Mouse (Mus musculus) limb, embryonic 14.5 days (tissue): ENCODE data around the gene Serpine2. TPM values are rescaled to one million over a fixed set of nuclear protein-coding genes. Genes with fewer than 3 reads are reported as not detected.

ENCODE experiments used
- ATAC-seq: fragments of 200-750 bp; cut with Nextera tagmentation; 2 replicates; pipeline ENCODE4 v1.8.0; 2017; ENCODE audit warnings: low read depth, moderate number of reproducible peaks, moderate TSS enrichment; ENCODE audit not compliant: low FRiP score
- DNase-seq: peaks from one replicate; pipeline ENCODE4 v3.0.0-alpha.2; 2015; ENCODE audit warnings: low spot score
- H3K27ac ChIP-seq: fragments of 300-500 bp; sonication (generic); replicated peaks from 2 replicates; pipeline ENCODE4 v1.5.1; 2014; ENCODE audit warnings: low read depth, mild to moderate bottlenecking, low read length, moderate library complexity, mixed read lengths
- H3K27me3 ChIP-seq: fragments of 300-500 bp; sonication (generic); 2 replicates; pipeline ENCODE4 v1.6.1; 2014; ENCODE audit warnings: low read length, mixed read lengths; ENCODE audit not compliant: control insufficient read depth, insufficient read depth
- H3K36me3 ChIP-seq: fragments of 300-500 bp; sonication (generic); 2 replicates; pipeline ENCODE4 v1.6.1; 2014; ENCODE audit warnings: mild to moderate bottlenecking, low read length, moderate library complexity, mixed read lengths; ENCODE audit not compliant: control insufficient read depth, insufficient read depth
- H3K4me1 ChIP-seq: fragments of 300-500 bp; sonication (generic); 2 replicates; pipeline ENCODE4 v1.6.1; 2014; ENCODE audit warnings: antibody characterized with exemption, low read length, mixed read lengths; ENCODE audit not compliant: control insufficient read depth, insufficient read depth
- H3K4me2 ChIP-seq: fragments of 300-500 bp; sonication (generic); replicated peaks from 2 replicates; pipeline ENCODE4 v1.6.1; 2014; ENCODE audit warnings: low read depth, mild to moderate bottlenecking, low read length, moderate library complexity; ENCODE audit not compliant: severe bottlenecking
- H3K4me3 ChIP-seq: fragments of 300-500 bp; sonication (generic); replicated peaks from 2 replicates; pipeline ENCODE4 v1.5.1; 2014; ENCODE audit warnings: low read length
- H3K9ac ChIP-seq: fragments of 300-500 bp; sonication (generic); 2 replicates; pipeline ENCODE4 v1.6.1; 2014; ENCODE audit warnings: mild to moderate bottlenecking, low read depth, low read length, moderate library complexity; ENCODE audit not compliant: severe bottlenecking
- H3K9me3 ChIP-seq: fragments of 300-500 bp; sonication (generic); 2 replicates; pipeline ENCODE4 v1.6.1; 2016; ENCODE audit warnings: low read length; ENCODE audit not compliant: control insufficient read depth
- POLR2A ChIP-seq: fragments of 200-500 bp; IDR thresholded peaks from 2 replicates; pipeline ENCODE4 v1.8.0; 2012; ENCODE audit warnings: inconsistent platforms, mild to moderate bottlenecking, moderate library complexity, borderline replicate concordance; ENCODE audit not compliant: insufficient read depth, insufficient read length; ENCODE audit errors: extremely low read depth
- WGBS: fragments of 180-500 bp; shearing (Covaris S2); extraction: QIAGEN DNeasy Blood & Tissue Kit; methylation state at CpG from one replicate; pipeline ENCODE4 v1.1.7; 2014; 5-methylcytosine and 5-hydroxymethylcytosine counted together
- polyA plus RNA-seq, 2 experiments: library from polyadenylated mRNA; depleted of rRNA in 1 of 2; stranded (reverse) in 1 of 2; unstranded in 1 of 2; fragments of >200 nt; fragmentation: Nextera tagmentation in 1 of 2; extraction: Ambion mirVana in 1 of 2; gene quantifications; 2 replicates each; pipeline versions ENCODE4 v1.2.1 to v1.2.3; 2012 to 2014

The Serpine2 gene
- polyA plus RNA-seq, 2 experiments: 107 to 159 TPM

GRCm38 (mm10) chr1:79874741-79875140 is 13.8 kb upstream of the Serpine2 start:
- no peak for TF ChIP-seq POLR2A
- Histone ChIP-seq H3K9ac (no peak overlapping the region), H3K4me2 (no peak overlapping the region), H3K27ac (no peak overlapping the region), H3K4me3 (no peak overlapping the region), H3K4me1 (no peaks in the 10 kb centered on the region), H3K27me3 (no peaks in the 10 kb centered on the region), H3K9me3 (no peaks in the 10 kb centered on the region), H3K36me3 (no peaks in the 10 kb centered on the region)
- DNase-seq: no peak
- ATAC-seq: no peak
- WGBS: 70% methylated on average over 3 of the region's 3 CpGs

GRCm38 (mm10) chr1:79860411-79861039 is 455 bp downstream of the Serpine2 start:
- no peak overlapping the region for H3K9ac ChIP-seq
- no peak overlapping the region for H3K4me3 ChIP-seq
- peaks cover 28% of the 10 kb centered on the region for H3K4me1 ChIP-seq
- ATAC-seq (peak; percentile 16; the same call in 1 of the 2 replicates), DNase-seq (no peak)
- no peaks in the 10 kb centered on the region for H3K36me3 ChIP-seq
- TF ChIP-seq POLR2A: no peak
- 37% methylated on average over 12 of the region's 12 CpGs for WGBS
- peaks cover 4% of the 10 kb centered on the region; the same call in 1 of the 2 replicates for H3K27me3 ChIP-seq
- 0 out of 2 replicates have a peak overlapping the region, but pooled peaks have one; percentile 11 for H3K4me2 ChIP-seq
- no peak overlapping the region for H3K27ac ChIP-seq
- H3K9me3 ChIP-seq: no peaks in the 10 kb centered on the region

GRCm38 (mm10) chr1:79859975-79860374 is 1.0 kb downstream of the Serpine2 start:
- WGBS: 69% methylated on average over 5 of the region's 5 CpGs
- Histone ChIP-seq H3K27ac (no peak overlapping the region), H3K4me3 (no peak overlapping the region), H3K4me1 (peaks cover 28% of the 10 kb centered on the region), H3K27me3 (peaks cover 4% of the 10 kb centered on the region; the same call in 1 of the 2 replicates), H3K9me3 (no peaks in the 10 kb centered on the region), H3K9ac (no peak overlapping the region), H3K4me2 (no peak overlapping the region), H3K36me3 (no peaks in the 10 kb centered on the region)
- DNase-seq (no peak), ATAC-seq (no peak)
- no peak for TF ChIP-seq POLR2A

GRCm38 (mm10) chr1:79859026-79859425 is 2.0 kb downstream of the Serpine2 start:
- Histone ChIP-seq H3K4me1 (peaks cover 28% of the 10 kb centered on the region), H3K9ac (peak overlapping the region; percentile 79), H3K4me3 (peak overlapping the region; percentile 79), H3K4me2 (peak overlapping the region; percentile 96), H3K9me3 (no peaks in the 10 kb centered on the region), H3K27ac (0 out of 2 replicates have a peak overlapping the region, but pooled peaks have one; percentile 5), H3K36me3 (no peaks in the 10 kb centered on the region), H3K27me3 (peaks cover 4% of the 10 kb centered on the region; the same call in 1 of the 2 replicates)
- DNase-seq (no peak), ATAC-seq (peak; percentile 3; the same call in 1 of the 2 replicates)
- TF ChIP-seq POLR2A: no peak
- WGBS: 13% methylated on average over 4 of the region's 4 CpGs

GRCm38 (mm10) chr1:79858389-79858994 is 2.5 kb downstream of the Serpine2 start:
- Histone ChIP-seq H3K27ac (peak overlapping the region; percentile 38; the same call in 1 of the 2 replicates), H3K9me3 (no peaks in the 10 kb centered on the region), H3K4me2 (peak overlapping the region; percentile 96), H3K36me3 (no peaks in the 10 kb centered on the region), H3K27me3 (peaks cover 4% of the 10 kb centered on the region; the same call in 1 of the 2 replicates), H3K4me1 (peaks cover 28% of the 10 kb centered on the region), H3K4me3 (peak overlapping the region; percentile 79), H3K9ac (peak overlapping the region; percentile 79)
- WGBS: 2% methylated on average over 38 of the region's 76 CpGs
- TF ChIP-seq POLR2A: no peak
- DNase-seq (peak; percentile 48), ATAC-seq (peak; percentile 66)
